Mouse (Mus musculus): ENCODE data around the gene Mgme1. TPM values are rescaled to one million over a fixed set of nuclear protein-coding genes. Genes with fewer than 3 reads are reported as not detected.
A peak's percentile ranks its signal among the peaks of the same experiment; 100 is the strongest.

Mgme1 gene
- polyA plus RNA-seq, 1 experiment: 8.1 TPM

DNA sequence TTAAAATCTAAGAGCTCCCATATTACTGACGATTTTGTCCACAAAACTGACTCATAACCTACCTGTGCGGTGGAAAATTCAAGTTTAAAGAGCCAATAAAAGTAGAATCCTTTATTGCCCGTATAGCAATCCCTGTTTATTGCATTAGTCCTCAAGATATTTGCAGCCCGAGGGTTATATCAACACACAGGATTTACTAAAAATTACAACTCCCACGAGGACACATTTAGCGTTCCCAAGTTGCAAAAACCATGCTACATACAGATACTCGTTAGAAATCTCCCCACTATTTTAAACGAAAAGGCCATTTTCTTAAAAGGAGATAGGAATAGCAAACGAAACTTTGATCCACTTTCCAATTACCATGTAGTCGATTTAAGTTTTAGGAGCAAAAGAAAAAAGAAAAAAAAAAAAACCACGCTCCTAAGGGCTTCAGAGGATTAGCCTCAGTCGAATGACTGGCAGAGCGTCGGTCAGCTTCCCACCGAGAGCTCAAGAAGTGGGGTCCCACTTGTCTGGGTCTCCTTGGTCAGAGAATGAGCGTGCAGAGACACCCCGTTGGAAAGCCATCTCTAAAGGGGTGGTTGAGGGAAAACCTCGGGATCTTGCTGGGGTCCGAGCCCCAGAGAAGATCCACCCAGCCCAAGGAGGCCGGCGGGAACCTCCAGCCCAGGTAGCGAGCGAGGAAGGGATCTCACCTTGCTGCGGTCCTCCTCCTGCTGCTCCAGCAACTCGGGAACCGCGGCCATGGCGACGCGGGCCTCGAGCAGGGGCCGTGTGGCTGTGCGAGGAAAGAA is 586 bp upstream of the Mgme1 start:
- H3K4me3 ChIP-seq (ENCODE audit: insufficient read depth, low read depth, low read length): peak overlapping the region; percentile 95
- no peaks in the 10 kb centered on the region; the same call in 1 of the 2 replicates for H3K36me3 ChIP-seq (ENCODE audit: control insufficient read depth, insufficient read depth, low read length)
- no peaks in the 10 kb centered on the region for H3K27me3 ChIP-seq (replicated peaks; ENCODE audit: control insufficient read depth, insufficient read depth, low read length)
- H3K27ac ChIP-seq (ENCODE audit: insufficient read depth, low read depth, low read length): peak overlapping the region; percentile 82
- DNase-seq: no peak
- WGBS: under 1% methylated on average over 33 of the region's 33 CpGs
- peaks cover 12% of the 10 kb centered on the region; the same call in 1 of the 2 replicates for H3K4me1 ChIP-seq (ENCODE audit: control insufficient read depth, insufficient read depth, low read length)
- no peak for TF ChIP-seq CTCF (conservative IDR thresholded peaks at IDR 0.05; ENCODE audit: insufficient read depth, insufficient read length, low read depth, low read length)
- no peak for TF ChIP-seq POLR2A (IDR thresholded peaks at IDR 0.05; ENCODE audit: low read depth, low read length)

DNA sequence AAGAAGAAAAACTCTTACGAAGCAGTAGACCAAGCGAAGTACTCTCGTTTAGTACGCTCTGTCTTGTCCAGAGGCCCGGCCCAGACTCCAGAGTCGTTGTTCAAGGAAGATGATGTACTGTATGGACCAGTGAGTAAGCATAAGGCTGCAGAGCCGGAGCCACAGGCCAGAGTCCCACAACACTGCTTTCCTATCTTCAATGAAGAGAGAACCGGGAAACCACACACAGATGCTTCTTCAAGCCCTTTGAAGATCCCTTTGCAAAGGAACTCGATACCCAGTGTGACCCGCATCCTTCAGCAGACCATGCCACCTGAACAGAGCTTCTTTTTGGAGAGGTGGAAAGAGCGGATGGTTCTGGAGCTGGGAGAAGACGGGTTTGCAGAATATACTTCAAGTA is 1.6 kb downstream of the Mgme1 start:
- H3K27ac ChIP-seq (ENCODE audit: insufficient read depth, low read depth, low read length): no peak overlapping the region
- no peaks in the 10 kb centered on the region for H3K27me3 ChIP-seq (replicated peaks; ENCODE audit: control insufficient read depth, insufficient read depth, low read length)
- H3K4me1 ChIP-seq (ENCODE audit: control insufficient read depth, insufficient read depth, low read length): no peaks in the 10 kb centered on the region; the same call in 1 of the 2 replicates
- WGBS: 83% methylated on average over 12 of the region's 12 CpGs
- no peak for DNase-seq
- H3K36me3 ChIP-seq (ENCODE audit: control insufficient read depth, insufficient read depth, low read length): no peaks in the 10 kb centered on the region; the same call in 1 of the 2 replicates
- no peak overlapping the region for H3K4me3 ChIP-seq (ENCODE audit: insufficient read depth, low read depth, low read length)
- no peak for TF ChIP-seq CTCF (conservative IDR thresholded peaks at IDR 0.05; ENCODE audit: insufficient read depth, insufficient read length, low read depth, low read length)
- TF ChIP-seq POLR2A (IDR thresholded peaks at IDR 0.05; ENCODE audit: low read depth, low read length): no peak

DNA sequence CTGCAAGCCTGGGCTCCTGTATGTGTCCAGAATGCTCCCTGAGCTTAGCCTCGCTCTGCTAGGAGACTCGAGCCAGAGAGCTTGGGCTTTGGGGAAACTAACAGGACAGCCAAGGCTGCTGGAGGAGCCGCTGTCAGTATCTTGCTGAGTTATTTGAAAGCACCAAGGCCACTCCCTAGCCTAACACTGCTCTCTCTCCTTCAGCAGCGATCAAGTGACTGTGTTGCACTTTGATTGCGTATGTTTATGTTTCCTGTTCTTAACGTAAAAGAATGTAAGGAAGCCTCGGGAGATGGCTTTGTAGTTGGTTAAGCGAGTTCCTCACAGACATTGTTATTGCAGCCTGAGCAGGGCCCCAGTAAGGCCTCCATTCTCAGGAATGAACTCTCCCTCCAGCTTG is 4.3 kb downstream of the Mgme1 start:
- Histone ChIP-seq H3K4me1 (ENCODE audit: control insufficient read depth, insufficient read depth, low read length) (no peaks in the 10 kb centered on the region), H3K27ac (ENCODE audit: insufficient read depth, low read depth, low read length) (peak overlapping the region; percentile 1; the same call in 1 of the 2 replicates), H3K36me3 (ENCODE audit: control insufficient read depth, insufficient read depth, low read length) (no peaks in the 10 kb centered on the region; the same call in none of the 2 replicates), H3K27me3 (replicated peaks; ENCODE audit: control insufficient read depth, insufficient read depth, low read length) (no peaks in the 10 kb centered on the region), H3K4me3 (ENCODE audit: insufficient read depth, low read depth, low read length) (no peak overlapping the region)
- TF ChIP-seq POLR2A (IDR thresholded peaks at IDR 0.05; ENCODE audit: low read depth, low read length): no peak
- no peak for TF ChIP-seq CTCF (conservative IDR thresholded peaks at IDR 0.05; ENCODE audit: insufficient read depth, insufficient read length, low read depth, low read length)
- WGBS: 37% methylated on average over 8 of the region's 8 CpGs
- no peak for DNase-seq

DNA sequence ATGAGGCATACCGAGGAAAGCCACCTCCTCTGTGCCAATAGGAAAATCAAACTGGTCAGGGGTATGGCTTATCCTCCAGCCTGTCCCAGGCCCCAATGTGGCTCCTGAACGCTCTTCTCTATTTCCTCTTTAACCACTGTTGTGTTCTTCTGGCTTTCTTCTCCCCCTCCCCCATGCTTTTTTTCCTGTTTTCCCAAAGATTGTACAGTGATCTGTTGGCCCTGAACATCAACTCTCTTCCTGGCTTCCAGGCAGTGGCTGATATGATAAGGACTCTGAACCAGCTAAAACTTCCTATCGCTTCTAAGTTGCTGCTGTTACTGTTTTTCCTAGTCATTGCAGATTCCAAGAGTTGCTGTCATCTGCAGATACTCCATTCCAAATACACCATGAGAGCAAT is 6.4 kb downstream of the Mgme1 start:
- H3K4me1 ChIP-seq (ENCODE audit: control insufficient read depth, insufficient read depth, low read length): peaks cover 3% of the 10 kb centered on the region; the same call in 1 of the 2 replicates
- no peaks in the 10 kb centered on the region; the same call in none of the 2 replicates for H3K36me3 ChIP-seq (ENCODE audit: control insufficient read depth, insufficient read depth, low read length)
- H3K27ac ChIP-seq (ENCODE audit: insufficient read depth, low read depth, low read length): no peak overlapping the region
- no peaks in the 10 kb centered on the region for H3K27me3 ChIP-seq (replicated peaks; ENCODE audit: control insufficient read depth, insufficient read depth, low read length)
- no peak for TF ChIP-seq CTCF (conservative IDR thresholded peaks at IDR 0.05; ENCODE audit: insufficient read depth, insufficient read length, low read depth, low read length)
- no peak for TF ChIP-seq POLR2A (IDR thresholded peaks at IDR 0.05; ENCODE audit: low read depth, low read length)
- 86% methylated on average over 3 of the region's 3 CpGs for WGBS
- no peak overlapping the region for H3K4me3 ChIP-seq (ENCODE audit: insufficient read depth, low read depth, low read length)
- DNase-seq: no peak

DNA sequence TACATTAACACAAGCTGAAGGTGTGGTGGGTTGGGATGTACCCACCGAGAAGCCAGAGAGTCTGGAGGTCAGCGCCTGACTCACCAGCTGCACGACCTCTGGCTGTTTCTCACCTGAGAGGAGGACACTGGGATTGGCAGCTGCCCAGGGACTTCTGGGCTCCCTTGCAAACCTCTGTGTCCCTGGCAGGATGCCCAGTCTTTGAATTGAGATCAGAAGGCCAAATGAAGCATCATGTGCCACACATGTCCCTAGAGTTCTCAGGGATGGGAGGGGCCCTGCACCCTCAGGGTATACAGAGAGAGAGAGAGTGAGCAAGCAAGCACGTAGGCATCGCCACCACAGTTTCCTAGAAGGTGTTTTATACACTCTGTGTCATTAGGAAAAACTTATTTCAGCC is 9.3 kb downstream of the Mgme1 start:
- H3K27me3 ChIP-seq (replicated peaks; ENCODE audit: control insufficient read depth, insufficient read depth, low read length): no peaks in the 10 kb centered on the region
- no peak overlapping the region for H3K4me3 ChIP-seq (ENCODE audit: insufficient read depth, low read depth, low read length)
- H3K36me3 ChIP-seq (ENCODE audit: control insufficient read depth, insufficient read depth, low read length): no peaks in the 10 kb centered on the region; the same call in 1 of the 2 replicates
- H3K27ac ChIP-seq (ENCODE audit: insufficient read depth, low read depth, low read length): no peak overlapping the region
- WGBS: 21% methylated on average over 5 of the region's 5 CpGs
- peak; percentile 95 for DNase-seq
- TF ChIP-seq CTCF (conservative IDR thresholded peaks at IDR 0.05; ENCODE audit: insufficient read depth, insufficient read length, low read depth, low read length) (no peak), POLR2A (IDR thresholded peaks at IDR 0.05; ENCODE audit: low read depth, low read length) (no peak)
- peaks cover 3% of the 10 kb centered on the region; the same call in 1 of the 2 replicates for H3K4me1 ChIP-seq (ENCODE audit: control insufficient read depth, insufficient read depth, low read length)

DNA sequence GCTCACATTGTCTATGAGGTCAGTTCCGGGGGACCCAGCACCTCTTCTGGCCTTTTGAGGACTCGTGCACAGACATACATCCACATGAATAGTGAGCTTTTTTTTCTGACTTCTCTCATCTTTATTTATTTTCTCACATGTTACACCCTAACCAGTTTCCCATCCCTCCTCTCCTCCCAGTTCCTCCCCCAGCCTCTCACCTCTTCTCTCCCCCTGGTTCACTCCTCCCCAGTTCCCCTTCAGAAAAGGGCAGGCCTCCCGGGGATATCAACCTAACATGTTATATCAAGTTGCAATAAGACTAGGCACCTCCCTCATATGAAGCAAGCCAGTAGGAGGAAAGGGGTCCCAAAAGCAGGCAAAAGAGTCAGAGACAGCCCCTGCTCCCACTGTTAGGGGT is 10.1 kb downstream of the Mgme1 start:
- WGBS: 75% methylated on average over 3 of the region's 3 CpGs
- Histone ChIP-seq H3K27me3 (replicated peaks; ENCODE audit: control insufficient read depth, insufficient read depth, low read length) (no peaks in the 10 kb centered on the region), H3K4me1 (ENCODE audit: control insufficient read depth, insufficient read depth, low read length) (peaks cover 3% of the 10 kb centered on the region; the same call in 1 of the 2 replicates), H3K36me3 (ENCODE audit: control insufficient read depth, insufficient read depth, low read length) (no peaks in the 10 kb centered on the region; the same call in 1 of the 2 replicates), H3K27ac (ENCODE audit: insufficient read depth, low read depth, low read length) (no peak overlapping the region), H3K4me3 (ENCODE audit: insufficient read depth, low read depth, low read length) (no peak overlapping the region)
- no peak for DNase-seq
- TF ChIP-seq CTCF (conservative IDR thresholded peaks at IDR 0.05; ENCODE audit: insufficient read depth, insufficient read length, low read depth, low read length): no peak
- no peak for TF ChIP-seq POLR2A (IDR thresholded peaks at IDR 0.05; ENCODE audit: low read depth, low read length)

DNA sequence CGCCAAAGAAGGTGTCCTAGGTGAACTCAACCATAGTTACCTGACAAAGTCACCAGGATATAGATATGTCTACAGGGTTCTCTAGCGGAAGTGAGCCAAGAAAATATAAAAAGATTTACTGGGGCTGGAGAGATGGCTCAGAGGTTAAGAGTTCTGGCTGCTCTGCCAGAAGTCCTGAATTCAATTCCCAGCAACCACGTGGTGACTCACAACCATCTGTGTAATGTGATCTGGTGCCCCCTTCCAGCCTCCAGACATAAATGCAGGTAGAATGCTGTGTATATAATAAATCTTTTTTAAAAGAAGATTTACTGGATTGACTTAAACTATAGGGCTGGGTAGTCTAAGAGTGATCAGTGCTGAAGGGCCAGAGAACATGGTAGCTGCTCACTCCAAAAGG is 11.0 kb downstream of the Mgme1 start:
- DNase-seq: no peak
- TF ChIP-seq POLR2A (IDR thresholded peaks at IDR 0.05; ENCODE audit: low read depth, low read length) (no peak), CTCF (conservative IDR thresholded peaks at IDR 0.05; ENCODE audit: insufficient read depth, insufficient read length, low read depth, low read length) (no peak)

More for the DNA sequence above, 11.0 kb downstream of the Mgme1 start:
- no peak overlapping the region for H3K4me3 ChIP-seq (ENCODE audit: insufficient read depth, low read depth, low read length)
- H3K27ac ChIP-seq (ENCODE audit: insufficient read depth, low read depth, low read length): no peak overlapping the region
- peaks cover 3% of the 10 kb centered on the region; the same call in 1 of the 2 replicates for H3K4me1 ChIP-seq (ENCODE audit: control insufficient read depth, insufficient read depth, low read length)
- H3K36me3 ChIP-seq (ENCODE audit: control insufficient read depth, insufficient read depth, low read length): no peaks in the 10 kb centered on the region; the same call in 1 of the 2 replicates
- WGBS: 80% methylated on average over 3 of the region's 3 CpGs
- H3K27me3 ChIP-seq (replicated peaks; ENCODE audit: control insufficient read depth, insufficient read depth, low read length): no peaks in the 10 kb centered on the region

Data from kidney, adult 2 months (tissue).